Mouse (Mus musculus) bone marrow, adult 2 months (tissue): ENCODE results near the gene Cpxm1. TPM values are rescaled to one million over a fixed set of nuclear protein-coding genes. Genes with fewer than 3 reads are reported as not detected.
A peak's percentile ranks its signal among the peaks of the same experiment; 100 is the strongest.

Source experiments
- H3K27ac ChIP-seq: fragments of 200-500 bp; 2 replicates; pipeline ENCODE4 v1.5.1; 2012; ENCODE audit warnings: low read depth, mild to moderate bottlenecking, control low read depth, inconsistent platforms, low read length; ENCODE audit not compliant: control insufficient read depth, poor library complexity, insufficient read depth
- H3K4me1 ChIP-seq: fragments of 200-500 bp; 2 replicates; pipeline ENCODE4 v1.6.1; 2011; ENCODE audit warnings: low read length; ENCODE audit not compliant: control insufficient read depth, insufficient read depth
- H3K4me3 ChIP-seq: fragments of 200-500 bp; replicated peaks from 2 replicates; pipeline ENCODE3; 2011; ENCODE audit warnings: mild to moderate bottlenecking, low read depth, low read length, control low read depth; ENCODE audit not compliant: control insufficient read depth
- CTCF ChIP-seq: fragments of 200-500 bp; IDR thresholded peaks from 2 replicates; pipeline ENCODE4 v1.5.1; 2011; ENCODE audit warnings: low read length, control low read depth; ENCODE audit not compliant: control insufficient read depth, insufficient read depth
- POLR2A ChIP-seq: fragments of 200-500 bp; IDR thresholded peaks from 2 replicates; pipeline ENCODE4 v1.6.1; 2011; ENCODE audit warnings: low read depth, mild to moderate bottlenecking, control low read depth, low read length, borderline replicate concordance; ENCODE audit not compliant: control insufficient read depth
- WGBS: fragments of 180-500 bp; shearing (Covaris S2); methylation state at CpG from one replicate; pipeline ENCODE4 v1.1.7; 2018; 5-methylcytosine and 5-hydroxymethylcytosine counted together
- polyA plus RNA-seq: library from polyadenylated mRNA; stranded (reverse); fragments of >200 nt; gene quantifications from 2 replicates; pipeline ENCODE4 v1.2.4, GENCODE M21; 2011; ENCODE audit warnings: low replicate concordance; ENCODE audit not compliant: missing spikeins, insufficient read depth, insufficient read length

Cpxm1 gene
- polyA plus RNA-seq, result 10.6 and 11.8 TPM in 2 replicates

GRCm38 (mm10) chr2:130397186-130397985, at the start of gene Cpxm1:
TSS of gene Cpxm1 (minus strand) at chr2:130397574.
- no peaks in the 10 kb centered on the region for H3K4me1 ChIP-seq
- H3K4me3 ChIP-seq, result no peak within 1 kb of the TSS
- WGBS, result 3% methylated on average over 46 of the region's 53 CpGs
- no peak within 1 kb of the TSS for H3K27ac ChIP-seq
- TF ChIP-seq CTCF, result no peak
- no peak; the same call in 1 of the 2 replicates for TF ChIP-seq POLR2A

DNA sequence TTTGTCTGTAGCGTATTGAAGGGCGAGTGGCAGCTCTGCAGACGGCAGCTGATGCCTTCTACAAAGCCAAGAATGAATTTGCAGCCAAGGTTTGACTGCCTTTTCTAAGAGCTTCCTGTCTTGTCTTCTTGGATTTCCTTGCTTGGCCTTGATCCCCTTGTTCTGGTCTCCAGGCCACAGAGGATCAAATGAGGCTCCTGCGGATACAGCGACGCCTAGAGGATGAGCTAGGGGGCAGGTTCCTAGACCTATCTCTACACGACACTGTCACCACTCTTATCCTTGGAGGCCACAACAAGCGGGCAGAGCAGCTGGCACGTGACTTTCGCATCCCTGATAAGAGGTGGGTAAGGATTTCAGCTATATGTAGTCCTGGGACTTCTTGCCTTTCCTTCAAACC, 44.8 kb upstream of the Cpxm1 start:
- H3K4me3 ChIP-seq, result no peak overlapping the region
- H3K4me1 ChIP-seq, result no peaks in the 10 kb centered on the region
- 87% methylated on average over 10 of the region's 10 CpGs for WGBS
- no peak overlapping the region for H3K27ac ChIP-seq
- TF ChIP-seq POLR2A (no peak), CTCF (peak; percentile 28; the same call in 1 of the 2 replicates)

GRCm38 (mm10) chr2:130439840-130440480, 42.6 kb upstream of the Cpxm1 start:
- no peak overlapping the region for H3K4me3 ChIP-seq
- H3K27ac ChIP-seq, result no peak overlapping the region
- no peaks in the 10 kb centered on the region for H3K4me1 ChIP-seq
- TF ChIP-seq CTCF, result no peak
- no peak for TF ChIP-seq POLR2A
- WGBS, result 85% methylated on average over 4 of the region's 4 CpGs

- no peak overlapping the region for H3K4me3 ChIP-seq
- H3K27ac ChIP-seq, result no peak overlapping the region
- TF ChIP-seq CTCF, result no peak
- TF ChIP-seq POLR2A, result no peak
- H3K4me1 ChIP-seq, result no peaks in the 10 kb centered on the region
- WGBS, result 92% methylated on average over 3 of the region's 3 CpGs
Observed at GRCm38 (mm10) chr2:130438861-130439260, 41.5 kb upstream of the Cpxm1 start.

GRCm38 (mm10) chr2:130436769-130437168, 39.4 kb upstream of the Cpxm1 start:
- WGBS, result 79% methylated on average over 1 of the region's 1 CpGs

GRCm38 (mm10) chr2:130433152-130433551, 35.8 kb upstream of the Cpxm1 start:
- TF ChIP-seq POLR2A (no peak), CTCF (peak; percentile 43; the same call in 1 of the 2 replicates)
- no peaks in the 10 kb centered on the region for H3K4me1 ChIP-seq

More at GRCm38 (mm10) chr2:130436769-130437168, 39.4 kb upstream of the Cpxm1 start:
- no peak overlapping the region for H3K4me3 ChIP-seq
- no peak overlapping the region for H3K27ac ChIP-seq
- H3K4me1 ChIP-seq, result no peaks in the 10 kb centered on the region
- TF ChIP-seq CTCF (no peak), POLR2A (no peak)

DNA sequence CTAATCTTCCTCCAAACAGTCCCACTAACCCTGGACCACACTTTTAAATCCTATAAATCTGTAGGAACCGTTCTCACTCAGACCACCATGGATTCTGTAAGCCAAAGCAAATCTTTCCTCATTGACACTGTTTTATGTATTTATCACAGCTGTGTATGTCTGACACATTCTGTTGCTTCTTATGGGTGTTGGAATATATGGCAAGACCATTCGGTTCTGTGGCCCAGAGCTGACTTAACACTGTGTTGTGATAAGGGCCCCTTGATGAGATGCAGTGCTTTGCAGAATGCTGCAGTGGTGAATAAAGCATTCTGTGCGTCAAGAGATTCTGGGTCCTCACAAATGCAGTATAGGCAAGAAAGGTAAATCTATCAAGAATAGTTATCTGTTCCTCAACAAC, 34.8 kb upstream of the Cpxm1 start:
- 84% methylated on average over 3 of the region's 3 CpGs for WGBS
- Histone ChIP-seq H3K27ac (no peak overlapping the region), H3K4me3 (no peak overlapping the region), H3K4me1 (no peaks in the 10 kb centered on the region)
- no peak for TF ChIP-seq CTCF

More at GRCm38 (mm10) chr2:130433152-130433551, 35.8 kb upstream of the Cpxm1 start:
- Histone ChIP-seq H3K27ac (no peak overlapping the region), H3K4me3 (no peak overlapping the region)
- WGBS, result 20% methylated on average over 4 of the region's 4 CpGs

- H3K27ac ChIP-seq, result no peak overlapping the region
- H3K4me1 ChIP-seq, result no peaks in the 10 kb centered on the region
- no peak overlapping the region for H3K4me3 ChIP-seq
- TF ChIP-seq POLR2A (no peak), CTCF (no peak)
- WGBS, result 51% methylated on average over 3 of the region's 3 CpGs
Observed at GRCm38 (mm10) chr2:130430484-130430883, 33.1 kb upstream of the Cpxm1 start.
